Mouse (Mus musculus): Measurements from ENCODE around the gene Rsf1. TPM values are rescaled to one million over a fixed set of nuclear protein-coding genes. Genes with fewer than 3 reads are reported as not detected.

Gene Rsf1
- polyA plus RNA-seq (2014; fragmentation: Nextera tagmentation; extraction: Ambion mirVana): 25.7 and 25.8 TPM in 2 replicates

- peak within 1 kb of the TSS; percentile 99 for H3K9ac ChIP-seq (ENCODE audit: low read length)
- H3K36me3 ChIP-seq (ENCODE audit: control insufficient read depth, insufficient read depth, low read length): no peaks in the 10 kb centered on the region
- DNase-seq (ENCODE audit: low spot score) (peak; percentile 98), ATAC-seq (replicated peaks; ENCODE audit: low FRiP score) (peak; percentile 94)
- peak within 1 kb of the TSS; percentile 99 for H3K4me3 ChIP-seq (ENCODE audit: low read depth, low read length)
- H3K27me3 ChIP-seq (ENCODE audit: control insufficient read depth, insufficient read depth, low read length): no peaks in the 10 kb centered on the region
- H3K27ac ChIP-seq (ENCODE audit: low read depth, low read length): peak within 1 kb of the TSS; percentile 95
- H3K4me1 ChIP-seq (replicated peaks; ENCODE audit: control insufficient read depth, insufficient read depth, low read length): 0 out of 2 replicates have a peak, but pooled peaks cover 3% of the 10 kb centered on the region
- under 1% methylated on average over 62 of the region's 68 CpGs for WGBS
- no peaks in the 10 kb centered on the region for H3K9me3 ChIP-seq (ENCODE audit: control insufficient read depth, low read length)
- H3K4me2 ChIP-seq (ENCODE audit: low read depth, low read length, severe bottlenecking): peak within 1 kb of the TSS; percentile 69
These were observed at the start of gene Rsf1, which contains the start of gene Aamdc for GRCm38 (mm10) chr7:97579067-97579975. Rsf1 (plus strand) TSS chr7:97579889. Aamdc (minus strand) TSS chr7:97579497.

GRCm38 (mm10) chr7:97535531-97535930 lies 44.2 kb upstream of the Rsf1 start:
- H3K27me3 ChIP-seq (ENCODE audit: control insufficient read depth, insufficient read depth, low read length): no peaks in the 10 kb centered on the region
- H3K4me3 ChIP-seq (ENCODE audit: low read depth, low read length): no peak overlapping the region
- no peak overlapping the region for H3K9ac ChIP-seq (ENCODE audit: low read length)
- 85% methylated on average over 5 of the region's 5 CpGs for WGBS
- H3K4me2 ChIP-seq (ENCODE audit: low read depth, low read length, severe bottlenecking): no peak overlapping the region
- no peaks in the 10 kb centered on the region for H3K4me1 ChIP-seq (replicated peaks; ENCODE audit: control insufficient read depth, insufficient read depth, low read length)
- H3K27ac ChIP-seq (ENCODE audit: low read depth, low read length): no peak overlapping the region
- H3K36me3 ChIP-seq (ENCODE audit: control insufficient read depth, insufficient read depth, low read length): peaks cover 4% of the 10 kb centered on the region; the same call in 1 of the 2 replicates
- ATAC-seq (replicated peaks; ENCODE audit: low FRiP score): no peak
- no peak for DNase-seq (ENCODE audit: low spot score)
- no peaks in the 10 kb centered on the region; the same call in 1 of the 2 replicates for H3K9me3 ChIP-seq (ENCODE audit: control insufficient read depth, low read length)

- 90% methylated on average over 5 of the region's 5 CpGs for WGBS
- no peak overlapping the region for H3K4me3 ChIP-seq (ENCODE audit: low read depth, low read length)
- H3K9me3 ChIP-seq (ENCODE audit: control insufficient read depth, low read length): no peaks in the 10 kb centered on the region
- H3K9ac ChIP-seq (ENCODE audit: low read length): no peak overlapping the region
- H3K27ac ChIP-seq (ENCODE audit: low read depth, low read length): no peak overlapping the region
- DNase-seq (ENCODE audit: low spot score) (no peak), ATAC-seq (replicated peaks; ENCODE audit: low FRiP score) (no peak)
- no peak overlapping the region for H3K4me2 ChIP-seq (ENCODE audit: low read depth, low read length, severe bottlenecking)
- no peaks in the 10 kb centered on the region; the same call in 1 of the 2 replicates for H3K36me3 ChIP-seq (ENCODE audit: control insufficient read depth, insufficient read depth, low read length)
- H3K27me3 ChIP-seq (ENCODE audit: control insufficient read depth, insufficient read depth, low read length): no peaks in the 10 kb centered on the region
- H3K4me1 ChIP-seq (replicated peaks; ENCODE audit: control insufficient read depth, insufficient read depth, low read length): no peaks in the 10 kb centered on the region
These were observed 43.1 kb upstream of the Rsf1 start for GRCm38 (mm10) chr7:97536571-97536970.

GRCm38 (mm10) chr7:97546462-97546861 lies 33.2 kb upstream of the Rsf1 start:
- H3K4me1 ChIP-seq (replicated peaks; ENCODE audit: control insufficient read depth, insufficient read depth, low read length): no peaks in the 10 kb centered on the region
- H3K27me3 ChIP-seq (ENCODE audit: control insufficient read depth, insufficient read depth, low read length): no peaks in the 10 kb centered on the region
- H3K9ac ChIP-seq (ENCODE audit: low read length): no peak overlapping the region
- H3K4me3 ChIP-seq (ENCODE audit: low read depth, low read length): no peak overlapping the region
- 82% methylated on average over 2 of the region's 2 CpGs for WGBS
- DNase-seq (ENCODE audit: low spot score) (no peak), ATAC-seq (replicated peaks; ENCODE audit: low FRiP score) (no peak)
- H3K9me3 ChIP-seq (ENCODE audit: control insufficient read depth, low read length): no peaks in the 10 kb centered on the region
- no peak overlapping the region for H3K27ac ChIP-seq (ENCODE audit: low read depth, low read length)
- no peak overlapping the region for H3K4me2 ChIP-seq (ENCODE audit: low read depth, low read length, severe bottlenecking)
- H3K36me3 ChIP-seq (ENCODE audit: control insufficient read depth, insufficient read depth, low read length): no peaks in the 10 kb centered on the region; the same call in 1 of the 2 replicates

- no peak overlapping the region for H3K4me2 ChIP-seq (ENCODE audit: low read depth, low read length, severe bottlenecking)
- DNase-seq (ENCODE audit: low spot score) (no peak), ATAC-seq (replicated peaks; ENCODE audit: low FRiP score) (no peak)
- H3K9ac ChIP-seq (ENCODE audit: low read length): no peak overlapping the region
- H3K4me3 ChIP-seq (ENCODE audit: low read depth, low read length): no peak overlapping the region
- no peaks in the 10 kb centered on the region for H3K9me3 ChIP-seq (ENCODE audit: control insufficient read depth, low read length)
- 94% methylated on average over 10 of the region's 10 CpGs for WGBS
- H3K27ac ChIP-seq (ENCODE audit: low read depth, low read length): no peak overlapping the region
- H3K36me3 ChIP-seq (ENCODE audit: control insufficient read depth, insufficient read depth, low read length): no peaks in the 10 kb centered on the region
- no peaks in the 10 kb centered on the region for H3K27me3 ChIP-seq (ENCODE audit: control insufficient read depth, insufficient read depth, low read length)
- H3K4me1 ChIP-seq (replicated peaks; ENCODE audit: control insufficient read depth, insufficient read depth, low read length): no peaks in the 10 kb centered on the region
These were observed 30.4 kb upstream of the Rsf1 start for GRCm38 (mm10) chr7:97549301-97549700.

- no peak overlapping the region for H3K4me3 ChIP-seq (ENCODE audit: low read depth, low read length)
These were observed 29.0 kb upstream of the Rsf1 start for GRCm38 (mm10) chr7:97550673-97551072.

GRCm38 (mm10) chr7:97563576-97563975 lies 16.1 kb upstream of the Rsf1 start:
- Histone ChIP-seq H3K36me3 (ENCODE audit: control insufficient read depth, insufficient read depth, low read length) (no peaks in the 10 kb centered on the region), H3K27me3 (ENCODE audit: control insufficient read depth, insufficient read depth, low read length) (no peaks in the 10 kb centered on the region), H3K4me1 (replicated peaks; ENCODE audit: control insufficient read depth, insufficient read depth, low read length) (no peaks in the 10 kb centered on the region), H3K27ac (ENCODE audit: low read depth, low read length) (no peak overlapping the region), H3K4me3 (ENCODE audit: low read depth, low read length) (no peak overlapping the region), H3K9ac (ENCODE audit: low read length) (no peak overlapping the region), H3K4me2 (ENCODE audit: low read depth, low read length, severe bottlenecking) (no peak overlapping the region), H3K9me3 (ENCODE audit: control insufficient read depth, low read length) (no peaks in the 10 kb centered on the region)
- WGBS: 89% methylated on average over 2 of the region's 2 CpGs
- DNase-seq (ENCODE audit: low spot score) (no peak), ATAC-seq (replicated peaks; ENCODE audit: low FRiP score) (no peak)

More at GRCm38 (mm10) chr7:97550673-97551072, 29.0 kb upstream of the Rsf1 start:
- WGBS: 93% methylated on average over 9 of the region's 9 CpGs
- H3K36me3 ChIP-seq (ENCODE audit: control insufficient read depth, insufficient read depth, low read length): no peaks in the 10 kb centered on the region
- H3K4me1 ChIP-seq (replicated peaks; ENCODE audit: control insufficient read depth, insufficient read depth, low read length): no peaks in the 10 kb centered on the region
- H3K27ac ChIP-seq (ENCODE audit: low read depth, low read length): no peak overlapping the region
- H3K27me3 ChIP-seq (ENCODE audit: control insufficient read depth, insufficient read depth, low read length): no peaks in the 10 kb centered on the region
- ATAC-seq (replicated peaks; ENCODE audit: low FRiP score) (no peak), DNase-seq (ENCODE audit: low spot score) (no peak)
- H3K9me3 ChIP-seq (ENCODE audit: control insufficient read depth, low read length): no peaks in the 10 kb centered on the region
- H3K4me2 ChIP-seq (ENCODE audit: low read depth, low read length, severe bottlenecking): no peak overlapping the region
- no peak overlapping the region for H3K9ac ChIP-seq (ENCODE audit: low read length)

GRCm38 (mm10) chr7:97569372-97569771 lies 10.3 kb upstream of the Rsf1 start:
- Histone ChIP-seq H3K9me3 (ENCODE audit: control insufficient read depth, low read length) (no peaks in the 10 kb centered on the region), H3K4me1 (replicated peaks; ENCODE audit: control insufficient read depth, insufficient read depth, low read length) (no peaks in the 10 kb centered on the region), H3K4me2 (ENCODE audit: low read depth, low read length, severe bottlenecking) (no peak overlapping the region), H3K36me3 (ENCODE audit: control insufficient read depth, insufficient read depth, low read length) (no peaks in the 10 kb centered on the region), H3K4me3 (ENCODE audit: low read depth, low read length) (no peak overlapping the region), H3K9ac (ENCODE audit: low read length) (no peak overlapping the region), H3K27ac (ENCODE audit: low read depth, low read length) (no peak overlapping the region), H3K27me3 (ENCODE audit: control insufficient read depth, insufficient read depth, low read length) (no peaks in the 10 kb centered on the region)
- ATAC-seq (replicated peaks; ENCODE audit: low FRiP score) (no peak), DNase-seq (ENCODE audit: low spot score) (no peak)
- WGBS: 87% methylated on average over 4 of the region's 4 CpGs

Measured in forebrain, embryonic 11.5 days (tissue).